Mouse (Mus musculus) small intestine, adult 2 months (tissue): ENCODE results near the gene Ctdnep1.

Experiments
- CTCF ChIP-seq: fragments of 200-500 bp; IDR thresholded peaks from 2 replicates; pipeline ENCODE4 v1.5.1; 2012; ENCODE audit warnings: low read depth, mild to moderate bottlenecking, control low read depth, inconsistent platforms, low read length, moderate library complexity, mixed read lengths; ENCODE audit not compliant: insufficient replicate concordance, insufficient read length; ENCODE audit errors: extremely low read depth
- POLR2A ChIP-seq: fragments of 200-500 bp; IDR thresholded peaks from 2 replicates; pipeline ENCODE4 v1.6.1; 2012; ENCODE audit warnings: low read depth, mild to moderate bottlenecking, control low read depth, inconsistent platforms, low read length, moderate library complexity

GRCm38 (mm10) chr11:69939731-69940130, 41.2 kb upstream of the Ctdnep1 start:
- TF ChIP-seq CTCF (no peak), POLR2A (no peak)
